In genomic region chr10:14734285-14734684, GRCm38 (mm10) we compare ENCODE assay signal across 9 mouse cellular contexts. TPM values are rescaled to one million over a fixed set of nuclear protein-coding genes. Genes with fewer than 3 reads are reported as not detected.
DNase-seq lines count a peak whose midpoint lies in the region.
"Had no signal": no experiment of that assay in that cellular context is flagged by ENCODE, and none has a peak within 500 bp of the region (broad histone marks: within the 10 kb centered on the region; RNA-seq: fewer than 3 reads in every experiment).

No protein-coding gene starts in this region.

- DNase-seq in heart, postnatal 10 days: peak; percentile 24 to 63
- no peak for DNase-seq in heart, postnatal 25 days (ENCODE audit: low spot score)
- DNase-seq in 3134 (ENCODE audit: extremely low read depth, insufficient read length, low spot score) (peak; percentile 4), ES-CJ7 (ENCODE audit: low read depth, low spot score) (peak; percentile 42)
- DNase-seq in embryo, embryonic 9.5 days (ENCODE audit: extremely low spot score): peak; percentile 39
- DNase-seq in left cerebral cortex, adult 9 months (ENCODE audit: low spot score in 2 of 2): peak; percentile 20 to 65
- peak; percentile 25 for DNase-seq in right cerebral cortex, postnatal 4 days
- DNase-seq in urinary bladder, adult 2 months (ENCODE audit: low spot score): no peak

- intact Hi-C loops in heart, postnatal 10 days (cut with DNase I): loop anchor here (2.0 kb wide), 1 partner anchor 439 kb away; no protein-coding TSS in a partner anchor
- intact Hi-C loops in heart, postnatal 25 days (cut with DNase I): no loop called here

RNA-seq across cellular contexts. Expression of gene Gje1, which starts 16.3 kb away (rescaled TPM):
- total RNA-seq in heart, postnatal 10 days (2021): not detected
- not detected for total RNA-seq in heart, postnatal 25 days (2021)
- not detected in 2 replicates for polyA plus RNA-seq in urinary bladder, adult 2 months (2012; rRNA removed)
- total RNA-seq: layer of hippocampus, postnatal 25 days had no signal

RNA-seq across cellular contexts. Expression of gene Nmbr, which starts 28.9 kb away (rescaled TPM):
- not detected for total RNA-seq in heart, postnatal 10 days (2021)
- not detected for total RNA-seq in heart, postnatal 25 days (2021)
- polyA plus RNA-seq in urinary bladder, adult 2 months (2012; rRNA removed): 0.28 and 0.32 TPM in 2 replicates

RNA-seq across cellular contexts. Expression of gene Vta1, which starts 28.9 kb away (rescaled TPM):
- total RNA-seq in heart, postnatal 10 days (2021): 10 to 100 TPM; 36.5 to 44.5 TPM
- 10 to 100 TPM; 27.1 to 29.8 TPM for total RNA-seq in heart, postnatal 25 days (2021)
- 59.2 and 86.6 TPM in 2 replicates for polyA plus RNA-seq in urinary bladder, adult 2 months (2012; rRNA removed)

Comparison
In these comparisons a context has a peak if more than half of its experiments do, and no peak if none do; other contexts are left out.
1. DNase-seq: peak in heart, postnatal 10 days (2 of 2), 3134 (single experiment), ES-CJ7 (single experiment), embryo, embryonic 9.5 days (single experiment), left cerebral cortex, adult 9 months (2 of 2) and right cerebral cortex, postnatal 4 days (single experiment); none in heart, postnatal 25 days (single experiment) and urinary bladder, adult 2 months (single experiment).